Mouse (Mus musculus) large intestine, adult 2 months (tissue): ENCODE measurements at regions not wholly inside any gene's neighbourhood (a gene's known extent, or its start where the extent isn't known, plus 50 kb on each side); places are given as distances from the start of the nearest gene placed in this dataset.

Experiments
- DNase-seq: peaks from one replicate; pipeline ENCODE4 v3.0.0-alpha.2; 2012; ENCODE audit warnings: low read depth, low spot score
- WGBS: fragments of 180-500 bp; shearing (Covaris S2); methylation state at CpG from one replicate; pipeline ENCODE4 v1.1.7; 2018; 5-methylcytosine and 5-hydroxymethylcytosine counted together

GRCm38 (mm10) chr14:61866532-61867268 lies 259.4 kb downstream of the Kcnrg start:
- WGBS, result 59% methylated on average over 3 of the region's 3 CpGs
- DNase-seq, result no peak

- DNase-seq, result no peak
Observed at GRCm38 (mm10) chr14:61874206-61874605, 266.9 kb downstream of the Kcnrg start.

DNA sequence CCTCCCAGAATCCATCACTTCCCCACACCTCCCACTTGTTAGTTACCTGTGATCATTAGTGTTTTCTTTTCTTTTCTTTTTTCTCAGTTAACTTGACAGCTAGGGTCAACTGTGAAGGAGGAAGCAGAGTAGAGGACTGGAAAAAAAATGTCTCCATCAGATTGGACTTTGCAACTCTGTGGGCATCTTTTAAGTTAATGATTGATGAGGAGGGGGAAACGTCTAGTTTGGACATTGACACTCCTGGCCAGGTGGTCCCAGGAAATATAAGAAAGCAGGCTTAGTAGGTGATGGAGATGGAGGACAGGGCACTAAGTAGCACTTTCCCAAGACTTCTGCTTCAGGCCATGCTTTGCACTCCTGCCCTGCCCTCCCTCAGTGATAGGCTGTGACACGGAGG lies 272.2 kb downstream of the Kcnrg start:
- DNase-seq, result no peak
- WGBS, result 28% methylated on average over 2 of the region's 2 CpGs

DNA sequence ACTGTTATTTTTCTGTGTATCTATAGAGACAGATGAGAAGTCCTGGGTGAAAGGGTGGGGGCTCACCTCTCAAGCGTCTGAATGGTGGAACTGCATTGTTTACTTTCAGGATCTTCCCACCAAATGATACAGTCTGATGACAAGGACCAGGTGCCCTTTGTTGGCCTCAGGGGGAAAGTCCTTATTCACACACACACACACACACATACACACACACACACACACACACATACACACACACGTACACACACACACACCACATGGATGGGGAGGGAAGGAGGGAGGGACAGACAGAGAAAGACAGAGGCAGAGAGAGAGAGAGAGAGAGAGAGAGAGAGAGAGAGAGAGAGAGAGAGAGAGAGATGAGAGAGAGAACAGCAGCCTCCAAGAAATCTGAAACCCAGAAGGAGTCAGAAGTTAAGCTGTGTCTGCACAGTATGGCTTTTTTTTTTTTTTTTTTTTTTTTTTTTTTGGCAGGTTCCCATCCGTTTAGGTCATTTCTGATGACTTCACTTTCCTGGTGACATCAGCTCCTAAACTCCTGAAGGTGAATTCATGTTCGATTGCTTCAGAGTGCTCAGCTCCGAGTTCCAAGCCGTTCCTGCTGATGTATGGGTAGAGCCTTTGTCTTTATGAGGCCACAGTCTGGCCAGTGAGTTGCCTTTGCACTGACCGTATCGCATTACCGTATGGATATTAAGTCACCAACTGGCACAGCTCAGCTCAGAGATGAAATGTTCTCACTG lies 273.4 kb downstream of the Kcnrg start:
- 58% methylated on average over 9 of the region's 9 CpGs for WGBS
- no peak for DNase-seq

DNA sequence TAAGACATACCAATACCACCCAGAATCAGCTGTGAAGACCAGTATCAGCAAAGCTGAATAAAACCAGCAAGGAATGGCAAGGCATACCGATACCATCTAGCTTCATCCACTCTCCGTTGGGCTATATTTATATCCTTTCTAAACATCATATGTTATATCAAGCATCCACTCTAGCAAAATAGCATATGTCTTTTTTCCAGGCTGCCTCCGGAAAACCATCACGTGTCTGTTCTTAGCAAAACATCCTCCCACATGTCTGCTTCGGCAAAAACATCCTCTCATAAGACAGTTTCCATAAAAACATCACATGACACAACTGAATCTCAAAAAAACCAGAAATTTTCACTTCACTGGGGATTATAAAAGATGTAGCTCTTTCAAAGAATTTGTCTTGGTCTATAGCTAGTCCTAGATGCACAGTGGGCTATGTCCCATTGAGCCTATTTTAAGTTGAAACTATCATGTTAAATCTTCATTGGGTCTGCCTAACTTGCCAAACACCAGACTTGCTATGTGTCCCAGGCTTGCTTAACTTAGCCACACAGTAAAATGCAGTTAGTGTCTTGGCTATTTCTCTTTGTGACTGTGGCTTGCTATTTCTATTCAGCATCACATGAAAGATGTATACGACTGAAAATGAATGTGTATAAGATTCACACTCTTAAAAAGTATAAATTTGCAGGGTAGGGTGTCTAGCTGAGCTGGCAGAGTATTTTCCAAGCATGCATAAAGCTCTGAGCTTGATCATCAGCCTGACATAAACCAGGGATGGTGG lies 278.2 kb downstream of the Kcnrg start:
- 72% methylated on average over 6 of the region's 6 CpGs for WGBS
- no peak for DNase-seq

DNA sequence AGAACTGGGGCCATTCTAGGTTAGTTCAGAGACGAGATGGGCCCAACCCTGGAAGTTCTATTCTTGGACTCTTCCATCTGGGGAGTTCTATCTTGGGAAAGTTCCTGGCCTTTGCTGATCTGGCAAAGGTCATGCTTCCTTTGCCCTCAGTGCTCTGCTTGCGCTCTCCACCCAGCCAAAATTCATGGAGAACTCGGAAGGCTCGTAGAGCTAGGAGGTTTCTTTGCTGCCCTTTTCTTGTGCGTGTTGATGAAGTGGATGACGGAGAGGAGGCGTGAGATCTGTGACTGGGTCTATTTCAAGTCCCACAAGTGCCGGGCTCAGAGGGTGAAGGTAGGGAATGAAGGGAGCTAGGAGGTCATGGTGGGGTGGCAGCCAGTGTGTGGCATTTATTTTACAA lies 282.4 kb downstream of the Kcnrg start:
- no peak for DNase-seq
- 87% methylated on average over 8 of the region's 8 CpGs for WGBS

GRCm38 (mm10) chr14:61893786-61894185 lies 286.5 kb downstream of the Kcnrg start:
- 80% methylated on average over 3 of the region's 3 CpGs for WGBS
- no peak for DNase-seq

DNA sequence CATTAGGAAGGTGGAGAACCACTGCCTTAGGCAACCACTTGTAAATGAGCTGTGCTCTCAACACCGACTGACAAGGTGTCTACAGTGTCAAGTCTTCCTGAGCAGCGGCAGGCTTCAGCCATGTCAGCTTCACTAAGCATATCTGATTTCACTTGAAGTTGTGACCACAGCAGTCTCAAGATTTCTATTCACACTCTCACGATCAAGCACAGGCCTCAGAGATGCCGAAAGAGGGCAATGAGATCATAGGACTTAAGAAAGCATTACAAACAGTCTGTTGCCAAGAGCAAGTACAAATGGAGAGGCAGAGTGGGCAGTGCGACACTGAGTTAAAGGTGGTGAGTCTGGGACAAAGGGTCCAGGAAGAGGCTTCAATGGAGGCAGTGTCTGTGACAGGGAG lies 289.6 kb downstream of the Kcnrg start:
- 91% methylated on average over 5 of the region's 5 CpGs for WGBS
- no peak for DNase-seq

DNA sequence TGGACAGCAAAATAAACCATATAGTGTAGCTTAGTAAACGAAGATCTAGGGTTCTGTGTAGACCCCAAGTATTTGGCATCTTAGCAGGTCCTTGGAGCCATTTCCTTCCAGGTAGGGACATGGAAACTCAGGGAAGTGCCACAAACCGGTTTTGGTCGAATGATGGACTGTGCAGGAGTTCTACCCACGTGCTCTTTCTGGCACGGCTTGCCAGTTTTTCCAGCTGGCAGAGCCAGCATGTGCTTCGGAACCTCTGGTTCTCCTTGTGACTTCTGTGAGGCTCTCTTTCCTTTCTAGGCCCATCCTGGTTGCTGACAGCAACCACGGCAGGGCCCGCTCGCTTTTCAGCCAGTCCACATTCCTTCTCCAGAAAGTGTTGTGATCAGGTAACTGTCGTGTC lies 291.4 kb downstream of the Kcnrg start:
- no peak for DNase-seq
- 87% methylated on average over 10 of the region's 10 CpGs for WGBS

- no peak for DNase-seq
- 74% methylated on average over 4 of the region's 4 CpGs for WGBS
Observed at GRCm38 (mm10) chr14:61904426-61905124, 297.3 kb downstream of the Kcnrg start.

DNA sequence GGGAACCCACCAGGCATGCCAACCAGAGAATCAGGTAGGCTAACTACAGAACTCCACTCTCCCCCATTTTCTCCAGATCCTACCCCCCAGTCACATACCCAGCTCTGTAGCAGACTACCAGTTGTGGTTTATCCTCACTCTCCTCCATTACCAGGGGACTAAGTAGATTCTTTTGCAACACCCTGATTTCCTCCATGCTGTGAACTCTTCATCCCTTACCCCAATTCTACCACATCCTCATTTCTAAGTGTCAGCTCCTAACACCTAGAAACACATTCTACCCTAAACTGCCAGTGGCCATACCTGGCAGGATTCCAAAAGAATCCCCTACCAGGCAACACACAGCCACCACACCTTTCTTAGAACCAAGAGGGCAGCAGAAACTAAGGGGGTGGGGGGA lies 310.9 kb downstream of the Kcnrg start:
- no peak for DNase-seq

DNA sequence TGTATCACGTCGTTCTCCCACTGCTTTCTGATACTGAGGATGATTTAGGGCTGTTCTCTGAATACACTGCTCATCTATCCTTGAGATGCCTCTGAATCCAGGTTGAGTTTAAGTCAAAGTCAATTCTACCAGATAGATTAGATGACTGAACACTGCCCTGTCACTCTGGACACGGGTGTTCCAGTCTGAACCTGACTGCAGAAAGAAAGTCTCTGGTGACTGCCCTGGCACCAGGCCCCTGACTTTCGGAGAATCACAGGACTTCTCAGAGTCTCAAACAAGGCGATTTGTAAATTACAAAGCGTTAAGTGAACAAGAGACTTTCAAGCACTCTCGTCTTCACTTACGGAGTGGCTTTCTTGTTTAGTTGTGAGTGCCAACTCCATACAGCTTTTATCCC lies 324.6 kb downstream of the Kcnrg start:
- no peak for DNase-seq
- 85% methylated on average over 8 of the region's 8 CpGs for WGBS

DNA sequence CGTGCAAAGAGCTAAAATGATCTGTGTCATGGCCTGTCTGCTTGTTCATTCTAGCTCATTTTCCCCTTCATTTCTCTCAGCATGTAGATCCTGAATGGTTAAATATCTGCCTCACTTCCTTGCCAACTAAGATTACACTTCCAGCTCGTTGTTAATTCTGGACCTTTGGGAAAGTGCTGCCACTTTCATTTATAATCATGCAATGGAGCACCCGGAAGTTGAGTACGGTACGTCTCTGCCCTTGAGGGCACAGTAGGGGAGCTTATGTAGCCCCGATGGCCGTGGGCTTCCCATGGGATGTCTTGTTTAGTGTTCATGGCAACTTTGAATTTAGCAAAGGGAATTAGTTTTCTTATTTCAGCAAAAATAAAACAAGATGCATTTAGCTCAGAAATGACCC lies 334.4 kb downstream of the Kcnrg start:
- 61% methylated on average over 7 of the region's 7 CpGs for WGBS
- no peak for DNase-seq

GRCm38 (mm10) chr14:61945659-61946058 lies 338.4 kb downstream of the Kcnrg start:
- WGBS, result 49% methylated on average over 5 of the region's 5 CpGs
- DNase-seq, result no peak

DNA sequence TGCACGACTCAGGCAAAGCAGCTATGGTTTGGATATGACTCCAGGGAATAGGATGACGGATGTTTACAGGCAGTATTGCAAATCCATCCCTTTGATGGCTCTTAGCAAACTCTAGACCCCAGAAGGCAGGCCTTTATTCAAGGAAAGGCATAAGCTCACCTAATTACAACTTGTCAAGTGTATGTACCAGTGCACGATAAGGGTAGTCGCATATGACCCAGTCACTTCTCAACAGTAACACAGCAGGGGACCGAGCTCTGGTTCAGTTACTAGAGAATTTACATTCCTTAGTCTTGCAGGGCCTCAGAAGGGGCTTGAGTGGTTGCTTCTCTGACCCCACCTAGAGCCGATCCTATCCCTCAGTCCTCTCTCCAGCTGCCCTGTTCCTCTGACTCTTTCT lies 342.2 kb downstream of the Kcnrg start:
- WGBS, result 76% methylated on average over 6 of the region's 6 CpGs
- no peak for DNase-seq

DNA sequence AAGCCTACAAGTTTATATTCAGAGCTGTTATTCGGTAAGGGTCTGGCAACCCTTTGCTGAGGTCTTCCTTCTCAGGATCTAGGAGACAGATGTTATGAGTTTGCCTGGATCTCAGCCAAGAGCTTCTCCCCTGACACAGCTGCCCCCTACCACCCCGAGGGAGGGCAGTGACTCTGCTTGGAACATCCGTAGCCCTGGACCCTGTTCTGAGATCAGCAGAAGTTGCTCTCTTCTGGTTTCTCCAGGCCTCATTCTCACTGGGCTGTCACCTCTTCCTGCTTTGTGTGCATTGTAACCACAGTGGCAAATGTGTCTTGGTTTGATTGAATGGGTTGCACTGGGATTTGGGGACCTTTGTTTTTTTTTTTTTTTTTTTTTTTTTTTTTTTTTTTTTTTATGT lies 342.4 kb upstream of the Rnaseh2b start:
- DNase-seq, result no peak
- 48% methylated on average over 3 of the region's 3 CpGs for WGBS

DNA sequence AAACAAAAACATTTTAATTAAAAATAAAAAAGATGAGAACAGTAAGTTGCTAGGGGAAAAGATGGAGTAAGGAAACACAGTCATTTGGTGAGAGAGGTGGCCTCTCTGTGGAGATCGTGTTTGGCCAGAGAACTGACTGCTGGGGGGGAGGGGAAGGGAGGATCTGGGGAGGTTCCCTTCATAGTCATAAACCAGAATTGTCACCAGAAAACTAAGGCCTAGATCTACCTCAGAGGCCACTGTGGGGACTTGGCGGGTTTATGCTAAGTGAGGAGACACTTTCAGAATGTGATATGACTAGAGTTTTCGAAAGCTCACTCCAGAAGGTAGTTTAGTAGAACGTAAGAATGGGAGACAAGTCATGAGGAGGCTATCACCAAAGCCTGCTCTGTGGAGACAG lies 339.4 kb upstream of the Rnaseh2b start:
- WGBS, result 75% methylated on average over 4 of the region's 4 CpGs
- DNase-seq, result no peak

DNA sequence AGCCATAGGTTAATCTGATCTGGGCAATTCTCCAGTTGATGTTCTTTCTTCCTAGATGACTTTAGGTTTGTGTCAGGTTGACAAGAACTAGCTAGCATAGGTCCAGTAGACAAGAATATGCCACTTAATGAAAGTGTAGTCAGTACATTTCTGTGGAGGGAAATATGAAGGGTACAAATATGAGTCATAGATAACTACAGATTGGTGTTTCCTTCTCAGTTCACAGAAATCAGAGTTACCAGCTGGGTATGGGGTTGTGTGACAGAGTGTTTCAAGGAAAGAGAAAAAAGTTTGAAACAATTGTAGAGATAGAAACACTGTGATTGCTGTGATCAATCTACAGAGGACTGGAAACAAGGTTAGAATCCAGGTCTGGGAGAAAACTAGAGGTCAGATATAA lies 337.0 kb upstream of the Rnaseh2b start:
- no peak for DNase-seq

- DNase-seq, result no peak
- 26% methylated on average over 4 of the region's 4 CpGs for WGBS
Observed at GRCm38 (mm10) chr14:61960243-61960957, 332.0 kb upstream of the Rnaseh2b start.

DNA sequence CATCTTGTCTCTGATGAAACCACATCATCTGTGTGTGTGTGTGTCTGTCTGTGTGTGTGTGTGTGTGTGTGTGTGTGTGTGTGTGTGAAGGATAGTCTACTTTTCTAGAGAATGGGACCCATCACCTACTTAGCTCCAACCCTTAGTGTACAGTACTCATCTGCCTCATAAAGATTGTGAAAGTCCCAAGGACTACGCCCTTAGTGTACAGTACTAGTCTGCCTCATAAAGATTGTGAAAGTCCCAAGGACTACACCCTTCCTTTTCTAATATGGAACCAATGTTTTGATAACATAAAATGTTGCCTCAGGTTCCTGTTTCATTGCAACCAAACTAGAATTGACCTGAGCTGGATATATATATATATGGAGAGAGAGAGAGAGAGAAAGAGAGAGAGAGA lies 323.9 kb upstream of the Rnaseh2b start:
- DNase-seq, result peak; percentile 53
- 41% methylated on average over 1 of the region's 1 CpGs for WGBS
